In the genomic region with DNA sequence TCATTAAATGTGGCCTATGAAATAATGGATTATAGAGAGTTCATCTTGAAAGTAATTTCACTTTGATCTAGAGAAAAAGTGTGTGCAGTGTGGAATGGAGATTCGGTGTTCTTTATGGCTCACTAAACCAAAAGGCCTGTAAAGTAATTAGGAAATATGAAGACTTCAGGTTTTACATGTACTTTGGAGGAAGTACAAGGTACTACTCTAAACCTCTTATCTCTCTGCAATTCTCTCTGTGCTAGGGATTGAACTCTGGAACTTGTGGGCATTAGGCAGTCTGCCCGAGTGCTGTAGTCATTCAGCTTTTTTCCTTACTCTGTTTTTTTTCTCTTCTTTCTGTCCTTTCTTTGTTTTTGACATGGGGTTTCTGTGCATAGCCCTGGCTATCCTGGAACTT, we compare ENCODE assay signal across 27 mouse cellular contexts. TPM values are rescaled to one million over a fixed set of nuclear protein-coding genes. Genes with fewer than 3 reads are reported as not detected.
DNase-seq lines count a peak whose midpoint lies in the region; ATAC-seq and TF ChIP-seq lines count a peak whose summit lies in the region.
"Had no signal": no experiment of that assay in that cellular context is flagged by ENCODE, and none has a peak within 500 bp of the region (broad histone marks: within the 10 kb centered on the region; RNA-seq: fewer than 3 reads in every experiment).

No protein-coding gene starts in this region.

- H3K9me3 ChIP-seq in liver, embryonic 13.5 days (replicated peaks): no peaks in the 10 kb centered on the region
- no peaks in the 10 kb centered on the region for H3K9me3 ChIP-seq in liver, embryonic 12.5 days (replicated peaks)
- no peaks in the 10 kb centered on the region for H3K9me3 ChIP-seq in intestine, postnatal 0 days (ENCODE audit: control insufficient read depth)
- H3K9me3 ChIP-seq: embryonic facial prominence, embryonic 10.5 days; embryonic facial prominence, embryonic 13.5 days; forebrain, embryonic 12.5 days; forebrain, embryonic 15.5 days; heart, embryonic 10.5 days; heart, embryonic 13.5 days had no signal

- TF ChIP-seq POLR2A in kidney, adult 2 months (IDR thresholded peaks at IDR 0.05; ENCODE audit: low read depth, low read length): no peak

- peak overlapping the region; percentile 50; the same call in 1 of the 2 replicates for H3K27ac ChIP-seq in kidney, adult 2 months (ENCODE audit: insufficient read depth, low read depth, low read length)
- no peak overlapping the region for H3K27ac ChIP-seq in liver, embryonic 13.5 days
- H3K27ac ChIP-seq in liver, embryonic 12.5 days: no peak overlapping the region
- H3K27ac ChIP-seq in intestine, postnatal 0 days (ENCODE audit: low read depth, low read length): peak overlapping the region; percentile 75
- H3K27ac ChIP-seq: embryonic facial prominence, embryonic 10.5 days; embryonic facial prominence, embryonic 13.5 days; forebrain, embryonic 12.5 days; forebrain, embryonic 15.5 days; heart, adult 2 months; heart, embryonic 10.5 days; heart, embryonic 13.5 days had no signal

- H3K27me3 ChIP-seq in kidney, adult 2 months (replicated peaks; ENCODE audit: control insufficient read depth, insufficient read depth, low read length): no peaks in the 10 kb centered on the region
- no peaks in the 10 kb centered on the region for H3K27me3 ChIP-seq in liver, embryonic 13.5 days
- no peaks in the 10 kb centered on the region for H3K27me3 ChIP-seq in liver, embryonic 12.5 days (replicated peaks)
- no peaks in the 10 kb centered on the region for H3K27me3 ChIP-seq in intestine, postnatal 0 days (replicated peaks; ENCODE audit: control insufficient read depth, insufficient read depth, low read length)
- H3K27me3 ChIP-seq: embryonic facial prominence, embryonic 13.5 days; forebrain, embryonic 12.5 days; forebrain, embryonic 15.5 days; heart, embryonic 13.5 days had no signal

- no peaks in the 10 kb centered on the region for H3K36me3 ChIP-seq in kidney, adult 2 months (ENCODE audit: control insufficient read depth, insufficient read depth, low read length)
- peaks cover 79% of the 10 kb centered on the region for H3K36me3 ChIP-seq in liver, embryonic 13.5 days
- peaks cover 89% of the 10 kb centered on the region for H3K36me3 ChIP-seq in liver, embryonic 12.5 days
- peaks cover 8% of the 10 kb centered on the region for H3K36me3 ChIP-seq in intestine, postnatal 0 days (ENCODE audit: control insufficient read depth, insufficient read depth)

- DNase-seq in kidney, adult 2 months: peak; percentile 39
- DNase-seq in kidney, adult 18-20 months: no peak
- no peak for DNase-seq in liver, embryonic 13.5 days
- no peak for DNase-seq in urinary bladder, postnatal 36 days (ENCODE audit: low spot score in 2 of 2)
- no peak for DNase-seq in right cerebral cortex, postnatal 36 days (ENCODE audit: low spot score in 2 of 2)
- DNase-seq: adrenal gland, adult 8-10 months; adrenal gland, postnatal 25 days; cerebellum, adult 11-12 months; cerebellum, adult 8-10 months; cerebellum, postnatal 10 days; cerebellum, postnatal 36 days; embryo, embryonic 11 days; gastrocnemius, postnatal 10 days; gastrocnemius, postnatal 36 days; heart, adult 2 months; heart, postnatal 14 days; heart, postnatal 4 days had no signal

- H3K4me1 ChIP-seq in kidney, adult 2 months (ENCODE audit: control insufficient read depth, insufficient read depth, low read length): no peaks in the 10 kb centered on the region; the same call in 1 of the 2 replicates
- peaks cover 9% of the 10 kb centered on the region for H3K4me1 ChIP-seq in liver, embryonic 13.5 days (replicated peaks)
- H3K4me1 ChIP-seq in liver, embryonic 12.5 days: peaks cover 7% of the 10 kb centered on the region
- H3K4me1 ChIP-seq in intestine, postnatal 0 days (replicated peaks; ENCODE audit: control insufficient read depth, insufficient read depth, low read length): no peaks in the 10 kb centered on the region
- H3K4me1 ChIP-seq: forebrain, embryonic 15.5 days; heart, embryonic 10.5 days had no signal

- H3K4me3 ChIP-seq in kidney, adult 2 months (ENCODE audit: insufficient read depth, low read depth, low read length): no peak overlapping the region
- no peak overlapping the region for H3K4me3 ChIP-seq in liver, embryonic 13.5 days (replicated peaks)
- no peak overlapping the region for H3K4me3 ChIP-seq in liver, embryonic 12.5 days
- H3K4me3 ChIP-seq in intestine, postnatal 0 days (ENCODE audit: low read depth, low read length): no peak overlapping the region
- H3K4me3 ChIP-seq: embryonic facial prominence, embryonic 10.5 days; embryonic facial prominence, embryonic 13.5 days; erythroblast, embryonic 14.5 days; forebrain, embryonic 12.5 days; forebrain, embryonic 15.5 days; heart, adult 2 months; heart, embryonic 10.5 days; heart, embryonic 13.5 days had no signal

- 57% methylated on average over 2 of the region's 2 CpGs for WGBS in kidney, adult 2 months
- 84% methylated on average over 2 of the region's 2 CpGs for WGBS in liver, embryonic 13.5 days (ENCODE audit: insufficient replicate concordance)
- 77% methylated on average over 2 of the region's 2 CpGs for WGBS in liver, embryonic 12.5 days (ENCODE audit: insufficient replicate concordance)
- 42% methylated on average over 2 of the region's 2 CpGs for WGBS in intestine, postnatal 0 days

- H3K9ac ChIP-seq in liver, embryonic 13.5 days: 0 out of 2 replicates have a peak overlapping the region, but pooled peaks have one; percentile 13
- no peak overlapping the region for H3K9ac ChIP-seq in liver, embryonic 12.5 days
- no peak overlapping the region for H3K9ac ChIP-seq in intestine, postnatal 0 days (ENCODE audit: low read depth, low read length)
- H3K9ac ChIP-seq: embryonic facial prominence, embryonic 13.5 days; forebrain, embryonic 12.5 days; forebrain, embryonic 15.5 days; heart, embryonic 13.5 days had no signal

- H3K4me2 ChIP-seq in liver, embryonic 13.5 days: no peak overlapping the region
- H3K4me2 ChIP-seq in liver, embryonic 12.5 days: no peak overlapping the region
- no peak overlapping the region for H3K4me2 ChIP-seq in intestine, postnatal 0 days (replicated peaks; ENCODE audit: low read depth)
- H3K4me2 ChIP-seq: embryonic facial prominence, embryonic 13.5 days; forebrain, embryonic 12.5 days; forebrain, embryonic 15.5 days; heart, embryonic 13.5 days had no signal

- no peak for ATAC-seq in liver, embryonic 13.5 days (ENCODE audit: low read depth)
- ATAC-seq in liver, embryonic 12.5 days: no peak
- ATAC-seq in intestine, postnatal 0 days: peak; percentile 84
- ATAC-seq: activated CD4-positive, CD25-positive, alpha-beta regulatory T cell, adult 4 months; forebrain, embryonic 15.5 days had no signal

- no peak for TF ChIP-seq CTCF in kidney, adult 2 months (conservative IDR thresholded peaks at IDR 0.05; ENCODE audit: insufficient read depth, insufficient read length, low read depth, low read length)
- no peak for TF ChIP-seq CTCF in intestine, postnatal 0 days (IDR thresholded peaks at IDR 0.05; ENCODE audit: low read depth)

RNA-seq across cellular contexts. Expression of a gene that starts 6.9 kb away (rescaled TPM):
- 0.42 and 0.47 TPM in 2 replicates for polyA plus RNA-seq in kidney, adult 2 months (2012; rRNA removed)
- polyA plus RNA-seq in liver, embryonic 13.5 days (2015; fragmentation: Nextera tagmentation; extraction: Ambion mirVana): 121 and 141 TPM in 2 replicates
- 126 TPM in 2 replicates for polyA plus RNA-seq in liver, embryonic 12.5 days (2016; fragmentation: Nextera tagmentation; extraction: Ambion mirVana)
- polyA plus RNA-seq in intestine, postnatal 0 days (2015; fragmentation: Nextera tagmentation; extraction: Ambion mirVana): 51.6 and 54.5 TPM in 2 replicates

RNA-seq across cellular contexts. Expression of a gene that starts 11.6 kb away (rescaled TPM):
- polyA plus RNA-seq in kidney, adult 2 months (2012; rRNA removed): 11.9 and 13.2 TPM in 2 replicates
- polyA plus RNA-seq in liver, embryonic 13.5 days (2015; fragmentation: Nextera tagmentation; extraction: Ambion mirVana): 12.4 and 14.4 TPM in 2 replicates
- polyA plus RNA-seq in liver, embryonic 12.5 days (2016; fragmentation: Nextera tagmentation; extraction: Ambion mirVana): 17.4 and 18.3 TPM in 2 replicates
- polyA plus RNA-seq in intestine, postnatal 0 days (2015; fragmentation: Nextera tagmentation; extraction: Ambion mirVana): 13.1 and 13.4 TPM in 2 replicates

RNA-seq across cellular contexts. Expression of a gene that starts 11.7 kb away (rescaled TPM):
- 4.0 and 4.3 TPM in 2 replicates for polyA plus RNA-seq in kidney, adult 2 months (2012; rRNA removed)
- polyA plus RNA-seq in liver, embryonic 13.5 days (2015; fragmentation: Nextera tagmentation; extraction: Ambion mirVana): 3.6 and 4.2 TPM in 2 replicates
- polyA plus RNA-seq in liver, embryonic 12.5 days (2016; fragmentation: Nextera tagmentation; extraction: Ambion mirVana): 7.1 and 7.4 TPM in 2 replicates
- polyA plus RNA-seq in intestine, postnatal 0 days (2015; fragmentation: Nextera tagmentation; extraction: Ambion mirVana): 5.7 and 7.2 TPM in 2 replicates

Comparison
In these comparisons a context has a peak if more than half of its experiments do, and no peak if none do; other contexts are left out.
1. H3K27ac ChIP-seq: peak in kidney, adult 2 months (single experiment) and intestine, postnatal 0 days (single experiment); none in liver, embryonic 13.5 days (single experiment) and liver, embryonic 12.5 days (single experiment).
2. RNA of a gene that starts 6.9 kb away (polyA plus RNA-seq): 126 TPM in liver, embryonic 12.5 days, 121 to 141 TPM in liver, embryonic 13.5 days and 51.6 to 54.5 TPM in intestine, postnatal 0 days; 0.42 to 0.47 TPM in kidney, adult 2 months; every median in the first group is over 10 times any median in the second.